Mouse (Mus musculus): Measurements from ENCODE around the gene Ube2n. TPM values are rescaled to one million over a fixed set of nuclear protein-coding genes. Genes with fewer than 3 reads are reported as not detected.
A peak's percentile ranks its signal among the peaks of the same experiment; 100 is the strongest.

Ube2n gene
- polyA plus RNA-seq, 1 experiment = 301 TPM

DNA sequence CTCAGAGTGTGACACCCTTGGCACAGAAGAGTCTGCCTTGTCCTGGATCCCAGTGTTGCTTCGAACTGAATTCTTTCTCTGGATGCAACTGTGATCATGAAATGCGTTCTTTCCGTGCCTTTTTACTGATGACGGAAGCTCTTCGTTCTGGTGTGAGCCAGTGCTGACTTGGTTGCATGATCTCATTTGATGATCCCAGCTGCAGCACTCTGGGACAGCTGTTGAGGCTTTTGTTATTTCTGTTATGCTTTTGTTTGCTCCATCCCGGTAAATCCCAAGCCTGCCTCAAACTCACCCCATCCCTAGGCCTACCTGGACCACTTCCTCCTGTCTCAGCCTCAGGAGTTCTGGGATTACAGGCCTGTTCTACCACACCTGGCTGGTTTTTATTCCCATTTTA lies 53.1 kb downstream of the Ube2n start:
- H3K9me3 ChIP-seq (replicated peaks; ENCODE audit: control insufficient read depth, insufficient read depth, low read length, poor library complexity, severe bottlenecking) = no peaks in the 10 kb centered on the region
- H3K9ac ChIP-seq (ENCODE audit: low read depth, poor library complexity, severe bottlenecking) = no peak overlapping the region
- H3K36me3 ChIP-seq (ENCODE audit: control insufficient read depth, insufficient read depth, low read length, poor library complexity, severe bottlenecking) = no peaks in the 10 kb centered on the region
- no peak for TF ChIP-seq POLR2A (IDR thresholded peaks at IDR 0.05; ENCODE audit: insufficient read depth, low read length)
- TF ChIP-seq CTCF (IDR thresholded peaks at IDR 0.05; ENCODE audit: low read depth, low read length) = no peak
- TF ChIP-seq EP300 (IDR thresholded peaks at IDR 0.05; ENCODE audit: insufficient read depth, low read depth, low read length) = no peak
- H3K4me3 ChIP-seq (ENCODE audit: low read depth, low read length) = no peak overlapping the region
- H3K27ac ChIP-seq (ENCODE audit: insufficient read depth, low read length) = no peak overlapping the region
- H3K4me1 ChIP-seq (ENCODE audit: control insufficient read depth, insufficient read depth, low read length) = peaks cover 5% of the 10 kb centered on the region
- H3K27me3 ChIP-seq (ENCODE audit: control insufficient read depth, insufficient read depth, low read length, poor library complexity, severe bottlenecking) = no peaks in the 10 kb centered on the region

DNA sequence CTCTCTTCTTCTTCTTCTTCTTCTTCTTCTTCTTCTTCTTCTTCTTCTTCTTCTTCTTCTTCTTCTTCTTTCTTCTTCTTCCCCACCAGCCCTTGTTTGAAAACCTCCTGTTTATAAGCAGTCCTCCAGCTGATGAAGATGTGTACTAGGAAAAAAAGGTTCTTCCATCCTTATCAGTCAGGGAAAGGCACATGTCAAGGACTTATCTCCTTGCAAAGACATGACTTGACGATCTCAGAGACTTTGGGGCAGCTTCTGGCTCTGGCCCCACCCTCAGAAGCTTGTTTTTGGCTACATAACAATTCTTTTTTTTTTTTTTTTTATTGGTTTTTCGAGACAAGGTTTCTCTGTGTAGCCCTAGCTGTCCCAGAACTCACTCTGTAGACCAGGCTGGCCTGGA lies 54.5 kb downstream of the Ube2n start:
- Histone ChIP-seq H3K4me3 (ENCODE audit: low read depth, low read length) (no peak overlapping the region), H3K36me3 (ENCODE audit: control insufficient read depth, insufficient read depth, low read length, poor library complexity, severe bottlenecking) (no peaks in the 10 kb centered on the region), H3K9me3 (replicated peaks; ENCODE audit: control insufficient read depth, insufficient read depth, low read length, poor library complexity, severe bottlenecking) (no peaks in the 10 kb centered on the region), H3K4me1 (ENCODE audit: control insufficient read depth, insufficient read depth, low read length) (peaks cover 5% of the 10 kb centered on the region), H3K27ac (ENCODE audit: insufficient read depth, low read length) (no peak overlapping the region), H3K9ac (ENCODE audit: low read depth, poor library complexity, severe bottlenecking) (no peak overlapping the region), H3K27me3 (ENCODE audit: control insufficient read depth, insufficient read depth, low read length, poor library complexity, severe bottlenecking) (no peaks in the 10 kb centered on the region)
- TF ChIP-seq CTCF (IDR thresholded peaks at IDR 0.05; ENCODE audit: low read depth, low read length) (no peak), POLR2A (IDR thresholded peaks at IDR 0.05; ENCODE audit: insufficient read depth, low read length) (no peak), EP300 (IDR thresholded peaks at IDR 0.05; ENCODE audit: insufficient read depth, low read depth, low read length) (no peak)

DNA sequence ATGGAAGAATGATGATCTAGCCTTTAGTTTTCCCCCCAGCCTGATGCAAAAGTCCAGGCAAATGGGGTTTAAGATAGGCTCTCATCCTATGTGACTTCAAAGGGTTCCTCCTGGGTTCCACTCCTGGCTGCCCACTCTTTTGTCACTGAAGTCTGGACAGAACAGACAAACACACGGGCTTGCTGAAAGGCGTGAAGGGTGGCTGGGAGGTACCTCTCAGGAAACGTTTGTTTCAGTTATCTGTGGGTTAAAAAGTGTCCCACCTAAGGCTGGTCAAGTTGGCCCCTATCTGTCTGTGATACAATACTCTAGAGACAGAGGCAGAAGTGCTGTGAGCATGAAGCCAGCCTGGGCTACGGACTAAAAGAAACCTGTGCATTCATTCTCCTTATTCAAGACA lies 60.0 kb downstream of the Ube2n start:
- no peak overlapping the region for H3K4me3 ChIP-seq (ENCODE audit: low read depth, low read length)
- no peaks in the 10 kb centered on the region for H3K4me1 ChIP-seq (ENCODE audit: control insufficient read depth, insufficient read depth, low read length)
- no peaks in the 10 kb centered on the region for H3K36me3 ChIP-seq (ENCODE audit: control insufficient read depth, insufficient read depth, low read length, poor library complexity, severe bottlenecking)
- H3K27me3 ChIP-seq (ENCODE audit: control insufficient read depth, insufficient read depth, low read length, poor library complexity, severe bottlenecking) = no peaks in the 10 kb centered on the region
- TF ChIP-seq POLR2A (IDR thresholded peaks at IDR 0.05; ENCODE audit: insufficient read depth, low read length) (no peak), CTCF (IDR thresholded peaks at IDR 0.05; ENCODE audit: low read depth, low read length) (no peak), EP300 (IDR thresholded peaks at IDR 0.05; ENCODE audit: insufficient read depth, low read depth, low read length) (no peak)
- no peak overlapping the region for H3K9ac ChIP-seq (ENCODE audit: low read depth, poor library complexity, severe bottlenecking)
- H3K27ac ChIP-seq (ENCODE audit: insufficient read depth, low read length) = no peak overlapping the region
- H3K9me3 ChIP-seq (replicated peaks; ENCODE audit: control insufficient read depth, insufficient read depth, low read length, poor library complexity, severe bottlenecking) = no peaks in the 10 kb centered on the region

DNA sequence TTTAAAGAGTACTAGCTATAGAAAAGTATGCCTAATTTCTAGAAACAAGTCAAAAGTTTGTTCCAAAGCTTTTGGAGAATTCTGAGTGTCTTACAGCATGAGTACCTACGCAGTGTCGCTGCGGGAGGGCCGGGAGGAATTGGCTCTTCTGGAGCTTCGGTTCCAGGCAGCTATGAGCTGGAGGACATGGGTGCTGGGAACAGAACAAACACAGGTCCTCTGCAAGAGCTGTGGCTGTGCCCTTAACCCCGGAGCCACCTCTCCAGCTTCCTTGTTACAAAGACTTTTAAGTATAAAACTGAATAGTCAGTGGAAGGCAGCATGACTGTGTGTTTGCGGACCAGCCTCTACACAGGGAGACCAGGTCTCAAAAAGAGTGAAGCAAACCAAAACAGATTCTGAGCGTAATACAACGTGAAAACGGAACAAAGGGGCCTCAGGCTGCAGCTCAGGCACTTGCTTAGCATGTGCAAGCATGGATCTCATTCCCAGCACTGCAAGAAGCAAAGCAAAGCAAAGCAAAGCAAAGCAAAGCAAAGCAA lies 61.0 kb downstream of the Ube2n start:
- no peak overlapping the region for H3K27ac ChIP-seq (ENCODE audit: insufficient read depth, low read length)
- H3K4me3 ChIP-seq (ENCODE audit: low read depth, low read length) = no peak overlapping the region
- no peaks in the 10 kb centered on the region for H3K9me3 ChIP-seq (replicated peaks; ENCODE audit: control insufficient read depth, insufficient read depth, low read length, poor library complexity, severe bottlenecking)
- H3K9ac ChIP-seq (ENCODE audit: low read depth, poor library complexity, severe bottlenecking) = peak overlapping the region; percentile 16; the same call in 1 of the 2 replicates
- TF ChIP-seq CTCF (IDR thresholded peaks at IDR 0.05; ENCODE audit: low read depth, low read length) (no peak), EP300 (IDR thresholded peaks at IDR 0.05; ENCODE audit: insufficient read depth, low read depth, low read length) (no peak), POLR2A (IDR thresholded peaks at IDR 0.05; ENCODE audit: insufficient read depth, low read length) (no peak)
- H3K36me3 ChIP-seq (ENCODE audit: control insufficient read depth, insufficient read depth, low read length, poor library complexity, severe bottlenecking) = no peaks in the 10 kb centered on the region
- H3K27me3 ChIP-seq (ENCODE audit: control insufficient read depth, insufficient read depth, low read length, poor library complexity, severe bottlenecking) = no peaks in the 10 kb centered on the region
- no peaks in the 10 kb centered on the region for H3K4me1 ChIP-seq (ENCODE audit: control insufficient read depth, insufficient read depth, low read length)

- TF ChIP-seq POLR2A (IDR thresholded peaks at IDR 0.05; ENCODE audit: insufficient read depth, low read length) (no peak), EP300 (IDR thresholded peaks at IDR 0.05; ENCODE audit: insufficient read depth, low read depth, low read length) (no peak), CTCF (IDR thresholded peaks at IDR 0.05; ENCODE audit: low read depth, low read length) (no peak)
Measured at GRCm38 (mm10) chr10:95576876-95577566, 62.1 kb downstream of the Ube2n start.

DNA sequence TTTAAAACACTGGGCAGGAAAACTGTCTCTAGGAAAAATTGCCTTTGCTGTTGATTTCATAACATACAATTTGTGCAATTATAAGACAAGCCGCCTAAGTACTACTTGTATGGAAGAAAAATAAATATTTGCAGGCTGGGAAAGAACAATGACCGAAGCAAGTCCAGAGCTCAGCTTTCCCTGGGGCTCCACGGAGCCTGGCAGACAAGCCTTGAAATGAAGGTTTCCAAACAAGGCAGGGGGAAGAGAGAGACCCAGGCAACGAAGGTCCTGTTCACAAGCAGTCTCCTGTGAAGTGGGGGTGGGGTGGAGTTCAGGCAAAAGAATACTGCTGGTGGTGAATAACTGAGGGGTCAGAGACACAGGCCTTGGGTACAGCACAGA lies 62.6 kb downstream of the Ube2n start:
- Histone ChIP-seq H3K27ac (ENCODE audit: insufficient read depth, low read length) (no peak overlapping the region), H3K9me3 (replicated peaks; ENCODE audit: control insufficient read depth, insufficient read depth, low read length, poor library complexity, severe bottlenecking) (no peaks in the 10 kb centered on the region), H3K27me3 (ENCODE audit: control insufficient read depth, insufficient read depth, low read length, poor library complexity, severe bottlenecking) (no peaks in the 10 kb centered on the region), H3K4me1 (ENCODE audit: control insufficient read depth, insufficient read depth, low read length) (no peaks in the 10 kb centered on the region), H3K36me3 (ENCODE audit: control insufficient read depth, insufficient read depth, low read length, poor library complexity, severe bottlenecking) (no peaks in the 10 kb centered on the region), H3K9ac (ENCODE audit: low read depth, poor library complexity, severe bottlenecking) (no peak overlapping the region), H3K4me3 (ENCODE audit: low read depth, low read length) (no peak overlapping the region)
- no peak for TF ChIP-seq POLR2A (IDR thresholded peaks at IDR 0.05; ENCODE audit: insufficient read depth, low read length)
- no peak for TF ChIP-seq EP300 (IDR thresholded peaks at IDR 0.05; ENCODE audit: insufficient read depth, low read depth, low read length)
- no peak for TF ChIP-seq CTCF (IDR thresholded peaks at IDR 0.05; ENCODE audit: low read depth, low read length)

More at GRCm38 (mm10) chr10:95576876-95577566, 62.1 kb downstream of the Ube2n start:
- no peaks in the 10 kb centered on the region for H3K36me3 ChIP-seq (ENCODE audit: control insufficient read depth, insufficient read depth, low read length, poor library complexity, severe bottlenecking)
- no peaks in the 10 kb centered on the region for H3K27me3 ChIP-seq (ENCODE audit: control insufficient read depth, insufficient read depth, low read length, poor library complexity, severe bottlenecking)
- no peaks in the 10 kb centered on the region for H3K4me1 ChIP-seq (ENCODE audit: control insufficient read depth, insufficient read depth, low read length)
- no peak overlapping the region for H3K27ac ChIP-seq (ENCODE audit: insufficient read depth, low read length)
- H3K9ac ChIP-seq (ENCODE audit: low read depth, poor library complexity, severe bottlenecking) = no peak overlapping the region
- H3K9me3 ChIP-seq (replicated peaks; ENCODE audit: control insufficient read depth, insufficient read depth, low read length, poor library complexity, severe bottlenecking) = no peaks in the 10 kb centered on the region
- H3K4me3 ChIP-seq (ENCODE audit: low read depth, low read length) = peak overlapping the region; percentile 54

Measured in ES-Bruce4 (cell line).